Mouse (Mus musculus): ENCODE measurements around the gene Ablim1. TPM values are rescaled to one million over a fixed set of nuclear protein-coding genes. Genes with fewer than 3 reads are reported as not detected.

Ablim1 gene
- polyA plus RNA-seq, 1 experiment, result 54.2 TPM

DNA sequence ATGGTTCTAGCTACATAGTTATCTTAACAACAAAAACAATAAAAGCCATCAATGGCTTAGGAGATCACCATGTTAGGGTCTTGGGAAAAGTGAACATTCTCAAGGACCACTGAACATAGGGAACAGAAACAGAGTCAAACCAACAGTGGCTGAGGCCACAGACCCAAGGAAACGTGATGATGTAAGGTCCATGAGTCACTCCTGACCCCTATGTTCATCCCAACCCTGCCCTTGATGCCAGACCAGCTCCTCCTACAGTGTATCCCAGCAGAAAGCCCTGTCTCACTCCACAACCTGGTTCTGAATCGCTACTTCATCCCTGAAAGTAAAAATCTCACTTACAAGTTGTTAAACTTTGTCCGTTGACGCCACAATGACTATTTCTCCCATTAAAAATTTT lies 86.1 kb downstream of the Ablim1 start:
- DNase-seq (ENCODE audit: extremely low spot score in 1 of 2, low spot score in 1 of 2), result no peak

- no peak for DNase-seq (ENCODE audit: extremely low spot score in 1 of 2, low spot score in 1 of 2)
Observed at GRCm38 (mm10) chr19:57224390-57224789, 90.3 kb downstream of the Ablim1 start.

DNA sequence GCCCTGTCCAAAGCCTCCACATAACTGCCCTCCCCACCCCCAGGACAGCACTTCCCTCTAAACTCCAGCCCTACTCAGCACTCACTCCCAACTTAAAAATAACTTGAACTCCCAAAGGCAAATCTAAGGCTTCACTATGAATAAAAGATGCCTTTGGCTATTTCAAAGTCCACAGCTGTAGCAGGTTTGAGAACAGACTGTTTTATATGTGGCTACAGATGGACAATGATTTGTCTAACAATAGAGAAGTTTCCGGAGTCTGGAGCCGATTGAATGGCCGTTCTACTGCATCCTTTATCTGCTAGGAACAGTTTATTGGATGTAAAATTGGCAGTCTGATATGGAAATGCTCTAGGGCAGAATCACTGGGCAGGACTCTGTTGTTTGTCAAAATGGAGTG lies 91.0 kb downstream of the Ablim1 start:
- no peak for DNase-seq (ENCODE audit: extremely low spot score in 1 of 2, low spot score in 1 of 2)

DNA sequence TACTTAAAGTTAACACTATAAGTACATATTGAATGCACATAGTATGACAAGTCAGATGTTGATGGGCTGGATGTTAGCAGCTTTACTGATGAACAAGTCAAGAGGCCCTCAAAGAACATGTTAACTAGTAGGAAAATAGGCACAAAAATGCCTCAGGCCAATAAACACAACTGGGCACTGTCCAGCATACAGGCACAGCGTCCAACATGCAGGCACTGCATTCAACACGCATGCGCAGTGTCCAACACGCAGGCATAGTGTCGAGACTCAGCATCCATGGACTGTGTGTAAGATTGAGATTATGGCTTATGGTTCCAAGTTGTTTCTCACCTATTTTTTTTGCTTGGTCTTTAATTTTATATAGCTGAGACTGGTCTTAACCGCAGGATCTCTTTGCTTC lies 92.1 kb downstream of the Ablim1 start:
- no peak for DNase-seq (ENCODE audit: extremely low spot score in 1 of 2, low spot score in 1 of 2)

GRCm38 (mm10) chr19:57221684-57222235 lies 93.0 kb downstream of the Ablim1 start:
- DNase-seq (ENCODE audit: extremely low spot score in 1 of 2, low spot score in 1 of 2), result no peak

- DNase-seq (ENCODE audit: extremely low spot score in 1 of 2, low spot score in 1 of 2), result no peak
Observed at GRCm38 (mm10) chr19:57219758-57220157, 95.0 kb downstream of the Ablim1 start.

DNA sequence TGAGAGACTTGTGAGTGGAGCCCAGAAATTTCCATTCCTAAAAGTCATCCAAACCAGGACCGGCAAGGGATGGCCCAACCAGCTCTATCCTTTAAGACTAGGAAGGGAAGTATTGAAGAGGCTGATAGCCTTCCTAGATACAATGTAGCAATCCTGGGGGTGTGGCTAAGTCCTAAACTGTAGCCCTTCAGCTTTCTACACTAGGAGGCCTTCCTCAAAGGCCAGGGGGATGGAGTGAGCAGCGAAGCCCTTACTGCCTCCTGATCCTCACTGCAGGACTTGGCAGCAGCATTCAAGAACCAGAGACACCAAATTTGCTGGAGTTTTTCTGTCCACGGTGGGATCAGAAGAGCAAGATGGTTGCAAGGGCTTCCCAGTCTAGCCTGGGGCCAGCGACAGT lies 97.6 kb downstream of the Ablim1 start:
- DNase-seq (ENCODE audit: extremely low spot score in 1 of 2, low spot score in 1 of 2), result no peak

GRCm38 (mm10) chr19:57215527-57215926 lies 99.2 kb downstream of the Ablim1 start:
- DNase-seq (ENCODE audit: extremely low spot score in 1 of 2, low spot score in 1 of 2), result no peak

- no peak for DNase-seq (ENCODE audit: extremely low spot score in 1 of 2, low spot score in 1 of 2)
Observed at GRCm38 (mm10) chr19:57212406-57212805, 102.3 kb downstream of the Ablim1 start.

DNA sequence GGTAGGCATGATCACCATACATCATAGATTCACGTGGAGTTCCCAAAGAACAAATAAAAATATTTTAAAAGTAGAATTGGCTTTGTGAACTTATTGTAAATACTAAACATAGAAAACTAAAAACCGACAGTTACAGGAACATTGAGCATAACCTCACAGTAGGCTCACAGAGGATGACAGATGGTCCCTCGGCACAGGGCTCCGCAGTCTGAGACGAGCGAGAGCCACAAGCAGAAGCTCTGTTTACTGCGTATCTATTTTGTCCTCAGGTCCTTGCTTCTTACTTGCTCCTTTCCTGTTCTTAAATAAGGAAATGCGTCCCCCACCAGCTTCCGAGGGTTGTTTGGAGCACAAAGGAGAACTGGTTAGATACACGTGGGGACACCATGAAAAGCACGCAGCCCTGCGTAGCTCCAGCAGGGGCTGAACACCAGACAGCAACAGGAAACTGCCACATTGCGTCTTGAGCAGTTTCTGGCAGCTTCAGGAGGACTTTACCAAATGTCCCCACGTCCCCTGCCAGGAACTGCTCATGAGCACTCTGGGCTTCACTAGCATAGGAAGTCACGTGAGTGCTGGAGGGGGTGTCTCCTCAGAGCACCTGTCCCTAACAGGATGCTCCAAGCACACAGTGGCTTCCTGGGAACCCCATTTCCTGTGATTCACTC lies 103.1 kb downstream of the Ablim1 start:
- peak in 1 of 2 experiments; percentile 59 for DNase-seq (ENCODE audit: extremely low spot score in 1 of 2, low spot score in 1 of 2)

DNA sequence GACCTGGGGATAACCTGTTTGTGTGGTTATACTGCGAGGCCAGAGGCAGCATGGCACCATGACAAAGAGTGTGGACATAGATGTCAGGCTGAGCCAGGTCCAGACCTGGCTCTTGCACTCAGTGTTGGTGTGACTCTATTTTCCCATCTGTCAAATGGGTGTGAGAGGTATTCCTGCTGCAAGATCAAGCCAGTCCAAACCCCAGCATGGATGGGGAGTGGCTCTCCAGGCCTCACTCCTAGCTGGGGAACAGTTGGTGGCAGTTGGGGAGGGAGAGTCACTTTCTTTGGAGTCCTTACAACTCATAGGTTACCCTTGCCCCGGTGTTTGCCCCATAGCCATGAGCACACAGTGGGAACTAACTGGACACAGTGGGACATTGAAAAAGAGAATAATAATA lies 103.8 kb downstream of the Ablim1 start:
- DNase-seq (ENCODE audit: extremely low spot score in 1 of 2, low spot score in 1 of 2), result no peak

GRCm38 (mm10) chr19:57204101-57204500 lies 110.6 kb downstream of the Ablim1 start:
- no peak for DNase-seq (ENCODE audit: extremely low spot score in 1 of 2, low spot score in 1 of 2)

- no peak for DNase-seq (ENCODE audit: extremely low spot score in 1 of 2, low spot score in 1 of 2)
Observed at GRCm38 (mm10) chr19:57202554-57202953, 112.2 kb downstream of the Ablim1 start.

- no peak for DNase-seq (ENCODE audit: extremely low spot score in 1 of 2, low spot score in 1 of 2)
Observed at GRCm38 (mm10) chr19:57201090-57201483, 113.6 kb downstream of the Ablim1 start.

DNA sequence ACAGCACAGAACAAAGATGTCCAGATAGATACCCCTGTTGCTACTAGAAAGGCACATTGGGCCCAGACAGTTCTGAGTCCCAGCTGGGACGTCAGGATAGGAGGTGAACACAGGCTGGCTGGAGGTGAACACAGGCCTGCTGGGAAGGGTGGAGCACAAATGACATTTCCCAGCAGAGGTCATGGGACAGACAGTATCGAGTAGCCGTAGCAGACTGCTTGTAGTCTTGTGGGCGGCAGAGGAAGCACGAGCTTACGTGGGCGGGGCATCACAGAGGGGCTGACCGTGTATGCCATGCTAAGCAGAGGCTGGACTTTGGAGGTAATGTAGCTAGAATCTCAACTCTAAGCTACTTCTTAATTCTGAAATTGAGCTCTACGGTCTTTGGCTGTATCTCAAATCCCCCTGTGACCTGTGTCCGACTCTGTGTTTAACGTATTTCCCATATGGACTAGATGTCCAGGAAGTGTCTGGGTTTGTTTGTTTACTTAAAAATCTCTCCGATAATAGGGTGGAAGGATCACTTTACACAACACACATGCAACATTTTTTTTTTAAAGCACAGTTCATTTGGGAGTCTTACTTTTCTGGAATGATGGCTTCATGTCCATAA lies 114.1 kb downstream of the Ablim1 start:
- DNase-seq (ENCODE audit: extremely low spot score in 1 of 2, low spot score in 1 of 2), result no peak

- DNase-seq (ENCODE audit: extremely low spot score in 1 of 2, low spot score in 1 of 2), result peak in 1 of 2 experiments; percentile 43
Observed at GRCm38 (mm10) chr19:57199361-57199760, 115.4 kb downstream of the Ablim1 start.

DNA sequence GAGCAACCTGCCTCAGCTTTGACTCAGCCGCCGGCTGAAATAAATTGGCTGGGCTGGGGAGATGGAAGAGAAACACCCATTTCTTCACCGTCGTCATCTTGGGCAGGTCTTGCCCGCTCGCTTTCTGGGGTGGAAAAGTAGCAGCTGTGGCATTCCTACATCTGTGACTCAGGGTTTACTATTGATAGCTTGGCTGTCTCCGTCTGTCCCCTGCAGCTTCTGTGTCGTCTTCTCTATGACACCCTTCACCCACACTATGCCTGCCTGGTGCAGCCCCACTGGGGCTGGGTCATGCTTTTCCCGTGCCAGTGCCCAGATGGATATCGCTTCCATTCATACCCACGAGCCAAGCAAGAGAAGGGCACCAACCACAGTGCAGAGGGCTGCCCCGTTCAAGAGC lies 116.2 kb downstream of the Ablim1 start:
- peak; percentile 49 to 76 for DNase-seq (ENCODE audit: extremely low spot score in 1 of 2, low spot score in 1 of 2)

DNA sequence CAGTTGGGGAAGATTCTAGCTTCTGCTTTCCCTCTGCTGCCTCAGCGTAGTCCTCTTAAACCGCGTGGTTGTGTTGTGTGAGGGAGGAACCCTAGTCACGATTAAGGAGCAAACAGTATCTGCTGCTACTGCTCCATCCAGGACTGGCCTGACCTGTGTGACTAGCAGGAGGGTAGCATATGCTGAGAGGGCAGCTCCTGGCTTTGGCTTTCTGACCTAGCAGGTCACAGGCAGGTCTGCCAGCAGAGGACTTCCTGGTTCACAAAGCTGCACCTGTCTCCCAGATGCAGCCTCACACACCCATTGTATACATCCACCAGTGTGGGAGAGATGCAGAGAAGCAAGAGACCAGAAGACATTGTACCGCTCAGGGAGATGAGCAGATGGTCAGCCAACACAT lies 116.7 kb downstream of the Ablim1 start:
- peak in 1 of 2 experiments; percentile 40 for DNase-seq (ENCODE audit: extremely low spot score in 1 of 2, low spot score in 1 of 2)

GRCm38 (mm10) chr19:57197043-57197817 lies 117.5 kb downstream of the Ablim1 start:
- peak in 1 of 2 experiments; percentile 42 for DNase-seq (ENCODE audit: extremely low spot score in 1 of 2, low spot score in 1 of 2)

DNA sequence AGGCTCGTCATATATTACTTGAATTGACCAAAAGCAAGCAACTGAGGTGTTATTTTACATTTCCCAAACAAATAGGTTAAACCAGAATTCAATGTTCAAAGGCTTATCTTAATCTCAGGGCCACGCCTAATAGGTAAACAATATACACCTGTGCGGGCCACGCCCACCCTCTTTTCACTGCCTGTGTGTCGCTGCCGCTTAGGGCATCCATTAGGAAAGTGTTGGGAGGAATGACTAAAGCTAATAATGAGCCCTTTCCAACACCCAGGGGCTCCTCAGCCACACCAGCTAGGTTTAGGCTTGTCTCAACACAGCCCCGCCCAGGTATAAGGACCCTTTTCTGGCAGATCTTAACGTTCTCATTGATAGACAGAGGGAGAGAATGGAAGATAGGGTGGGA lies 118.1 kb downstream of the Ablim1 start:
- DNase-seq (ENCODE audit: extremely low spot score in 1 of 2, low spot score in 1 of 2), result no peak

DNA sequence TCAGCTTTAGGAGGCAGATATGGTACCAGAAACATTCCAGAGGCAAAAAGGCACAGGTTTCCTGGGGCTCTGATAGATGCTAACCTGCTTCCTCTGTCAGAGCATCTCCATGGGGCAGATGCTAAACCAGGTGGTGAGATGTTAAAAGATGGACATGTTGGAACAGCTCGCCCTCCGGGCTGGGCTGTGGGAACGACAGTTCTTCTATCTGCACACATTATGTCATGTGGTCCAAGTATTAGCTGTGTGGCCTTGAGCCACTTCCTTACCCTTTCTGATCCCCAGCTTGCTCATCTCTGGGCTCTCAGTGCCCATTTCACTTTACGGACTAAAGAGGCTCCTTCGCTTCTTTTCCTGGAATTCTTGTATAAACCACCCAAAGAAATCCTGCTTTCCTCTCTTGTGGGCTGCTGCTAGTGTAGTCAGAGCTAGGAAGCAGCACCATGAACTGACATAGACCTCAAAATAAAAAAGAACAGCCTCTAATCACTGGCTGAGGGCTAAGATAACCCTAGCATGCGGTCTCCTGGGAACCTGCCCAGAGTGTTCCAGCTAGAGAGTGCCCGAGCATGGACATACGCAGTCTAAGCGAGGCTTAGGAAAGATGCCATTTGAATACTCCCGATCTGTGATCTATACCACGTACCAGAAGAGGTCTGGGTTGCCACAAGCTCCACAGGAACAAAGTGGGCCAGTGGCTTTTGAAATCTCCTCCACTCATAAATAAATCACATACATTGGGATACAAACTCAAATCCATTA lies 119.4 kb downstream of the Ablim1 start:
- DNase-seq (ENCODE audit: extremely low spot score in 1 of 2, low spot score in 1 of 2), result no peak

Data from frontal cortex, adult 2 months (tissue).